Mouse (Mus musculus): ENCODE measurements around the gene Npcd.

- TF ChIP-seq POLR2A (IDR thresholded peaks at IDR 0.05; ENCODE audit: borderline replicate concordance, extremely low read depth, low read depth, low read length): no peak
- TF ChIP-seq CTCF (IDR thresholded peaks at IDR 0.05; ENCODE audit: insufficient read depth, low read length): no peak
These were observed 586 bp downstream of the Npcd start for GRCm38 (mm10) chr15:79833251-79834050.

Data from lung, adult 2 months (tissue).